Comparison of ENCODE assay signal across 8 mouse cellular contexts in genomic region chr14:28510341-28511028, GRCm38 (mm10). TPM values are rescaled to one million over a fixed set of nuclear protein-coding genes. Genes with fewer than 3 reads are reported as not detected.
DNase-seq lines count a peak whose midpoint lies in the region; ATAC-seq and TF ChIP-seq lines count a peak whose summit lies in the region.

No protein-coding gene starts in this region.

- peaks cover 44% of the 10 kb centered on the region for H3K27me3 ChIP-seq in embryonic facial prominence, embryonic 10.5 days (replicated peaks; ENCODE audit: low read depth, poor library complexity, severe bottlenecking)
- peaks cover 20% of the 10 kb centered on the region for H3K27me3 ChIP-seq in heart, embryonic 16.5 days (ENCODE audit: control insufficient read depth, insufficient read depth, low read length)
- peaks cover 65% of the 10 kb centered on the region for H3K27me3 ChIP-seq in neural tube, embryonic 13.5 days

- no peak for TF ChIP-seq POLR2A in lung, adult 2 months (IDR thresholded peaks at IDR 0.05; ENCODE audit: borderline replicate concordance, extremely low read depth, low read depth, low read length)

- H3K9me3 ChIP-seq in embryonic facial prominence, embryonic 10.5 days: no peaks in the 10 kb centered on the region
- H3K9me3 ChIP-seq in heart, embryonic 16.5 days (replicated peaks; ENCODE audit: control insufficient read depth, low read length): no peaks in the 10 kb centered on the region
- H3K9me3 ChIP-seq in neural tube, embryonic 13.5 days: no peaks in the 10 kb centered on the region

- peaks cover 33% of the 10 kb centered on the region for H3K36me3 ChIP-seq in embryonic facial prominence, embryonic 10.5 days (replicated peaks)
- H3K36me3 ChIP-seq in heart, embryonic 16.5 days (ENCODE audit: control insufficient read depth, insufficient read depth): no peaks in the 10 kb centered on the region
- no peaks in the 10 kb centered on the region for H3K36me3 ChIP-seq in neural tube, embryonic 13.5 days

- H3K9ac ChIP-seq in heart, embryonic 16.5 days (ENCODE audit: low read length): peak overlapping the region; percentile 69
- H3K9ac ChIP-seq in neural tube, embryonic 13.5 days: peak overlapping the region; percentile 77

- no peak for TF ChIP-seq CTCF in lung, adult 2 months (IDR thresholded peaks at IDR 0.05; ENCODE audit: insufficient read depth, low read length)

- H3K4me3 ChIP-seq in lung, adult 2 months (replicated peaks; ENCODE audit: extremely low read depth, low read depth, low read length): peak overlapping the region; percentile 19
- peak overlapping the region; percentile 79 for H3K4me3 ChIP-seq in embryonic facial prominence, embryonic 10.5 days
- H3K4me3 ChIP-seq in heart, embryonic 16.5 days (ENCODE audit: low read length): peak overlapping the region; percentile 57
- H3K4me3 ChIP-seq in neural tube, embryonic 13.5 days: peak overlapping the region; percentile 60

- peak overlapping the region; percentile 90 for H3K4me2 ChIP-seq in heart, embryonic 16.5 days (ENCODE audit: low read depth, low read length)
- H3K4me2 ChIP-seq in neural tube, embryonic 13.5 days: peak overlapping the region; percentile 92

- DNase-seq in lung, adult 2 months: no peak
- DNase-seq in lung, postnatal 25 days (ENCODE audit: low spot score): no peak
- DNase-seq in embryonic facial prominence, embryonic 10.5 days (ENCODE audit: low spot score): peak; percentile 69
- DNase-seq in left cerebral cortex, postnatal 4 days: peak; percentile 32
- DNase-seq in cerebellum, adult 18-20 months: no peak

- peak overlapping the region; percentile 99 for H3K27ac ChIP-seq in embryonic facial prominence, embryonic 10.5 days (replicated peaks)
- H3K27ac ChIP-seq in heart, embryonic 16.5 days (ENCODE audit: low read length): no peak overlapping the region
- H3K27ac ChIP-seq in neural tube, embryonic 13.5 days (replicated peaks): peak overlapping the region; percentile 24; the same call in 1 of the 2 replicates

- 10% methylated on average over 29 of the region's 29 CpGs for WGBS in lung, adult 2 months
- WGBS in embryonic facial prominence, embryonic 10.5 days: under 1% methylated on average over 29 of the region's 29 CpGs
- WGBS in heart, embryonic 16.5 days: 5% methylated on average over 29 of the region's 29 CpGs
- 1% methylated on average over 29 of the region's 29 CpGs for WGBS in neural tube, embryonic 13.5 days

- no peaks in the 10 kb centered on the region; the same call in 1 of the 2 replicates for H3K4me1 ChIP-seq in lung, adult 2 months (ENCODE audit: control insufficient read depth, insufficient read depth, low read length)
- H3K4me1 ChIP-seq in embryonic facial prominence, embryonic 10.5 days: peaks cover 82% of the 10 kb centered on the region
- H3K4me1 ChIP-seq in heart, embryonic 16.5 days (ENCODE audit: control insufficient read depth, insufficient read depth, low read length): peaks cover 13% of the 10 kb centered on the region
- H3K4me1 ChIP-seq in neural tube, embryonic 13.5 days (replicated peaks): peaks cover 76% of the 10 kb centered on the region

- no peak for ATAC-seq in heart, embryonic 16.5 days (replicated peaks; ENCODE audit: extremely low read depth, insufficient read depth, low FRiP score)
- no peak for ATAC-seq in neural tube, embryonic 13.5 days (ENCODE audit: low read depth)
- no peak for ATAC-seq in inflammation-experienced regulatory T-cells, adult 6 months

- intact Hi-C loops in left cerebral cortex, postnatal 4 days (cut with DNase I): loop anchor here (10.0 kb wide), 1 partner anchor 564 kb away; no protein-coding TSS in a partner anchor

RNA-seq across cellular contexts. Expression of gene Wnt5a, which starts 5.9 kb away (rescaled TPM):
- polyA plus RNA-seq in lung, adult 2 months (2012; rRNA removed): 5.7 and 6.9 TPM in 2 replicates
- polyA plus RNA-seq in embryonic facial prominence, embryonic 10.5 days (2016; fragmentation: Nextera tagmentation; extraction: Ambion mirVana): 37.2 and 40.4 TPM in 2 replicates
- polyA plus RNA-seq in heart, embryonic 16.5 days (2015; fragmentation: Nextera tagmentation; extraction: Ambion mirVana): 9.3 and 9.8 TPM in 2 replicates
- total RNA-seq in left cerebral cortex, postnatal 4 days (2021): 10 to 100 TPM in 1 of 2 experiments, 1 to 10 TPM in 1; 8.7 to 13.1 TPM
- polyA plus RNA-seq in neural tube, embryonic 13.5 days (2015; fragmentation: Nextera tagmentation; extraction: Ambion mirVana): 11.2 and 16.4 TPM in 2 replicates
- not detected for polyA plus RNA-seq in inflammation-experienced regulatory T-cells, adult 6 months (2017; shearing (Covaris generic))

Comparison
In these comparisons a context has a peak if more than half of its experiments do, and no peak if none do; other contexts are left out.
1. DNase-seq: peak in embryonic facial prominence, embryonic 10.5 days (single experiment) and left cerebral cortex, postnatal 4 days (single experiment); none in lung, adult 2 months (single experiment), lung, postnatal 25 days (single experiment) and cerebellum, adult 18-20 months (0 of 2).
2. H3K4me3 ChIP-seq: peak in every context shown above with its lines; median percentile 79 in embryonic facial prominence, embryonic 10.5 days; 60 in neural tube, embryonic 13.5 days; 57 in heart, embryonic 16.5 days; 19 in lung, adult 2 months.